Mouse (Mus musculus) intestine, postnatal 0 days (tissue): ENCODE measurements around the gene Cfd. TPM values are rescaled to one million over a fixed set of nuclear protein-coding genes. Genes with fewer than 3 reads are reported as not detected.

Source experiments
- ATAC-seq: fragments of 200-750 bp; cut with Nextera tagmentation; 2 replicates; pipeline ENCODE4 v1.8.0; 2017; ENCODE audit warnings: mild to moderate bottlenecking, moderate TSS enrichment, moderate library complexity
- H3K27ac ChIP-seq: fragments of 300-500 bp; sonication (generic); 2 replicates; pipeline ENCODE4 v1.5.1; 2014; ENCODE audit warnings: mild to moderate bottlenecking, low read depth, low read length, moderate library complexity
- H3K27me3 ChIP-seq: fragments of 300-500 bp; sonication (generic); replicated peaks from 2 replicates; pipeline ENCODE4 v1.6.1; 2014; ENCODE audit warnings: low read length, mixed read lengths; ENCODE audit not compliant: control insufficient read depth, insufficient read depth
- H3K36me3 ChIP-seq: fragments of 300-500 bp; sonication (generic); 2 replicates; pipeline ENCODE4 v1.6.1; 2014; ENCODE audit warnings: mild to moderate bottlenecking, moderate library complexity; ENCODE audit not compliant: control insufficient read depth, insufficient read depth
- H3K4me1 ChIP-seq: fragments of 300-500 bp; sonication (generic); replicated peaks from 2 replicates; pipeline ENCODE4 v1.6.1; 2014; ENCODE audit warnings: antibody characterized with exemption, low read length, mixed read lengths; ENCODE audit not compliant: control insufficient read depth, insufficient read depth
- H3K4me2 ChIP-seq: fragments of 300-500 bp; sonication (generic); replicated peaks from 2 replicates; pipeline ENCODE4 v1.6.1; 2014; ENCODE audit warnings: low read depth, mild to moderate bottlenecking, moderate library complexity
- H3K4me3 ChIP-seq: fragments of 300-500 bp; sonication (generic); 2 replicates; pipeline ENCODE4 v1.5.1; 2014; ENCODE audit warnings: low read depth, low read length
- H3K9ac ChIP-seq: fragments of 300-500 bp; sonication (generic); 2 replicates; pipeline ENCODE4 v1.6.1; 2014; ENCODE audit warnings: mild to moderate bottlenecking, low read depth, low read length
- H3K9me3 ChIP-seq: fragments of 300-500 bp; sonication (generic); 2 replicates; pipeline ENCODE4 v1.6.1; 2016; ENCODE audit warnings: mixed run types; ENCODE audit not compliant: control insufficient read depth
- CTCF ChIP-seq: sonication (generic); IDR thresholded peaks from 2 replicates; pipeline ENCODE4 v1.5.1; 2016; ENCODE audit warnings: low read depth, mild to moderate bottlenecking, control low read depth, antibody characterized with exemption, moderate library complexity
- WGBS: fragments of 180-500 bp; shearing (Covaris S2); extraction: QIAGEN DNeasy Blood & Tissue Kit; methylation state at CpG from one replicate; pipeline ENCODE4 v1.1.7; 2014; 5-methylcytosine and 5-hydroxymethylcytosine counted together
- microRNA-seq: library from miRNA; unstranded; fragments of <30 nt; microRNA quantifications from one replicate; pipeline ENCODE4, GENCODE M21; 2016
- polyA plus RNA-seq: library from polyadenylated mRNA; unstranded; fragments of >200 nt; fragmentation: Nextera tagmentation; extraction: Ambion mirVana; gene quantifications from 2 replicates; pipeline ENCODE4 v1.2.1, GENCODE M21; 2015

Gene Cfd
- polyA plus RNA-seq, 1 experiment from 2014 or later: not detected

- no peak for TF ChIP-seq CTCF
- Histone ChIP-seq H3K27ac (peak overlapping the region; percentile 89), H3K27me3 (no peaks in the 10 kb centered on the region), H3K4me3 (no peak overlapping the region), H3K9me3 (no peaks in the 10 kb centered on the region), H3K4me2 (peak overlapping the region; percentile 55), H3K36me3 (peaks cover 35% of the 10 kb centered on the region), H3K4me1 (peaks cover 26% of the 10 kb centered on the region), H3K9ac (no peak overlapping the region; the same call in 1 of the 2 replicates)
- 29% methylated on average over 27 of the region's 27 CpGs for WGBS
- peak; percentile 79 for ATAC-seq
These were observed 46.3 kb downstream of the Cfd start for GRCm38 (mm10) chr10:79936911-79937441.

DNA sequence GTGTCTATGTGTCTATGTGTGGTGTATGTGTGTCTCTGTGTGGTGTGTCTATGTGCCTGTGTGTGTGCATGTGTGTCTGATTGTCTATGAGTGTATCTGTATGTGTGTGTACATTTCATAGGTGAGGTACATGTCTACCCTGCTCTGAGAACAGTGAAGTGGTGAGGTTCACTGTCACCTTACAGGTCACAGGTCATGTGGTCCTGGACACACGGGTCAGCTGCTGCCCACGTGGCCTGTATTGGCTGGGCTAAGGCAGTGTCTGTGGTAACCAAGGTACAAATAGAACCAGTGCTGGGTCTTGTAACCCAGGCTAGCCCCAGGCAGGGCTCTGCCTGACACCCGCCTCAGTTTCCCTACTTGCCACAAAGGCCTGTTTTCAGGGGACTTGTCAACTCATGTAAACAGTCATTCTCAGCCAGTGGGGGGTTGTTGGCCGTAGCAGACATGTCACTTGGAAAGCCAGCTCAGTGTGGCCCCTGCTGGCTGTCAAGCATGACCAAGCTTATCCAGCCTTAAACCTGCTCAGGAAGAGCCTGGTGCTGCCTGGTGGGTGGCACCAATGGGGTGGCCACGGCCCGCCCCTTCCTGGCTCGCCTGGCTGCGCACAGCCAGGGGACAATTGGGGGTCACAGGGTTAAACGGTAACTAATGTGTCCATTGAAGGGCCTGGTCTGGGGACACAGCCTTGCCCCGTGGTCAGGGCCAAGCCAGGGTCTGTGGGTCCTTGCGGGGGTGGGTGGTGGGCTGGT lies 47.3 kb downstream of the Cfd start:
- Histone ChIP-seq H3K4me3 (no peak overlapping the region), H3K36me3 (peaks cover 37% of the 10 kb centered on the region), H3K4me2 (peak overlapping the region; percentile 55; the same call in 1 of the 2 replicates), H3K27me3 (no peaks in the 10 kb centered on the region), H3K9me3 (no peaks in the 10 kb centered on the region), H3K27ac (peak overlapping the region; percentile 89), H3K9ac (no peak overlapping the region), H3K4me1 (peaks cover 23% of the 10 kb centered on the region)
- TF ChIP-seq CTCF: no peak
- ATAC-seq: no peak
- WGBS: 66% methylated on average over 11 of the region's 11 CpGs

- H3K4me3 ChIP-seq: no peak overlapping the region
- no peak for ATAC-seq
- peaks cover 19% of the 10 kb centered on the region; the same call in 1 of the 2 replicates for H3K4me1 ChIP-seq
These were observed 50.1 kb downstream of the Cfd start for GRCm38 (mm10) chr10:79940749-79941148.

More at GRCm38 (mm10) chr10:79940749-79941148, 50.1 kb downstream of the Cfd start:
- Histone ChIP-seq H3K9me3 (no peaks in the 10 kb centered on the region), H3K4me2 (no peak overlapping the region), H3K9ac (no peak overlapping the region), H3K27me3 (no peaks in the 10 kb centered on the region), H3K27ac (no peak overlapping the region), H3K36me3 (peaks cover 29% of the 10 kb centered on the region)
- no peak for TF ChIP-seq CTCF
- 48% methylated on average over 7 of the region's 7 CpGs for WGBS

Small RNAs within 50 kb of the gene (microRNA-seq; reads per million reads assigned to microRNA genes)
- gene Mir6910: not detected

Other genes with a start within 250 kb of the Cfd start
- gene Odf3l2, start 245.1 kb upstream of the Cfd start, polyA plus RNA-seq: not detected in 2 replicates
- gene Madcam1, start 226.3 kb upstream of the Cfd start, polyA plus RNA-seq: 15.6 and 16.9 TPM in 2 replicates
- 47.6 and 48.5 TPM in 2 replicates for gene Tpgs1, start 221.5 kb upstream of the Cfd start, polyA plus RNA-seq
- gene Cdc34, start 208.7 kb upstream of the Cfd start, polyA plus RNA-seq: 88.0 and 89.6 TPM in 2 replicates
- 0.16 and 0.26 TPM in 2 replicates for gene Gzmm, start 201.8 kb upstream of the Cfd start, polyA plus RNA-seq
- 888 and 937 TPM in 2 replicates for gene Bsg, start 186.4 kb upstream of the Cfd start, polyA plus RNA-seq
- 0.38 and 0.43 TPM in 2 replicates for gene Hcn2, start 174.2 kb upstream of the Cfd start, polyA plus RNA-seq
- 18.7 and 20.1 TPM in 2 replicates for gene Polrmt, start 144.3 kb upstream of the Cfd start, polyA plus RNA-seq
- gene Fgf22, start 135.8 kb upstream of the Cfd start, polyA plus RNA-seq: 0.13 TPM in 1 of 2 replicates, not detected in the other
- gene Rnf126, start 123.9 kb upstream of the Cfd start, polyA plus RNA-seq: 41.2 and 43.5 TPM in 2 replicates
- gene Fstl3, start 113.6 kb upstream of the Cfd start, polyA plus RNA-seq: 7.3 and 8.9 TPM in 2 replicates
- gene Prss57, start 99.9 kb upstream of the Cfd start, polyA plus RNA-seq: 0.07 TPM in 1 of 2 replicates, not detected in the other
- gene Palm, start 97.3 kb upstream of the Cfd start, polyA plus RNA-seq: 19.9 and 21.1 TPM in 2 replicates
- 254 and 255 TPM in 2 replicates for gene Misp, start 69.9 kb upstream of the Cfd start, polyA plus RNA-seq
- 86.9 and 92.2 TPM in 2 replicates for gene Ptbp1, start 36.4 kb upstream of the Cfd start, polyA plus RNA-seq
- 1.1 TPM in 2 replicates for gene Prtn3, start 16.4 kb upstream of the Cfd start, polyA plus RNA-seq
- gene Plppr3, start 16.2 kb upstream of the Cfd start, polyA plus RNA-seq: 6.2 and 7.2 TPM in 2 replicates
- not detected in 2 replicates for gene Elane, start 4.6 kb upstream of the Cfd start, polyA plus RNA-seq
- gene Med16, start 18.1 kb downstream of the Cfd start, polyA plus RNA-seq: 17.0 and 17.8 TPM in 2 replicates
- gene Gm26602, start 20.0 kb downstream of the Cfd start, polyA plus RNA-seq: 2.9 and 17.9 TPM in 2 replicates
- 0.21 and 0.47 TPM in 2 replicates for gene Kiss1r, start 26.1 kb downstream of the Cfd start, polyA plus RNA-seq
- 62.0 and 62.8 TPM in 2 replicates for gene R3hdm4, start 30.4 kb downstream of the Cfd start, polyA plus RNA-seq
- gene Arid3a, start 36.2 kb downstream of the Cfd start, polyA plus RNA-seq: 8.7 and 13.2 TPM in 2 replicates
- 41.9 and 44.0 TPM in 2 replicates for gene Wdr18, start 69.3 kb downstream of the Cfd start, polyA plus RNA-seq
- gene Grin3b, start 79.9 kb downstream of the Cfd start, polyA plus RNA-seq: 0.08 and 0.17 TPM in 2 replicates
- 24.7 and 25.3 TPM in 2 replicates for gene Tmem259, start 93.5 kb downstream of the Cfd start, polyA plus RNA-seq
- 109 and 117 TPM in 2 replicates for gene Cnn2, start 97.7 kb downstream of the Cfd start, polyA plus RNA-seq
- gene Abca7, start 105.6 kb downstream of the Cfd start, polyA plus RNA-seq: 2.2 and 2.5 TPM in 2 replicates
- 1.2 and 1.3 TPM in 2 replicates for gene Arhgap45, start 125.8 kb downstream of the Cfd start, polyA plus RNA-seq
- 90.0 and 98.5 TPM in 2 replicates for gene Polr2e, start 148.9 kb downstream of the Cfd start, polyA plus RNA-seq
- 1,519 and 1,523 TPM in 2 replicates for gene Gpx4, start 156.3 kb downstream of the Cfd start, polyA plus RNA-seq
- 9.8 and 11.1 TPM in 2 replicates for gene Sbno2, start 214.7 kb downstream of the Cfd start, polyA plus RNA-seq
- 11.7 and 12.4 TPM in 2 replicates for gene Stk11, start 224.9 kb downstream of the Cfd start, polyA plus RNA-seq
- 1,009 and 1,013 TPM in 2 replicates for gene Atp5d, start 247.8 kb downstream of the Cfd start, polyA plus RNA-seq
- gene Cbarp, start 250.0 kb downstream of the Cfd start, polyA plus RNA-seq: 2.1 and 2.7 TPM in 2 replicates